Mouse (Mus musculus) mesoderm, embryonic 11.5 days (tissue): Measurements from ENCODE around the gene Klf8.

Experiments
- DNase-seq: peaks from one replicate; pipeline ENCODE4 v3.0.0-alpha.2; 2012; ENCODE audit warnings: low read depth, low spot score

Klf8 gene

DNA sequence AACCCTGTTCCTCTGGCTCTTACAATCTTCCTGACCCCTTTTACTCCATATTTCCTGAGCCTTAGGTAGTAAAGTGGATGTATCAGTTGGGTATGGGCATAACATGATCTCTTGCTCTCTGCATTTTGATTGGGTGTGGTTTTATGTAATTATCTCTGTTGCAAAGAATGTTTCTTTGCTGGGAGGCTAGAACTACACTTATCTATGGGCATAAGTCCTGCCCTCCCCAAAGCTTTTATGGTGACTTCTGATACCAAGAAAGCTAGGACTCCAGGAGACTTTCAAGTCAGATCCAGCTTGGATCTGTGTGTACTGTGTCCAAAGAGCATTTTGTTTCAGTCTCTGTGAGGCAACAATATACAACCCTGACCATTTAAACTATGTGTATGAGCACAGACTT is 202.3 kb downstream of the Klf8 start:
- DNase-seq: no peak

DNA sequence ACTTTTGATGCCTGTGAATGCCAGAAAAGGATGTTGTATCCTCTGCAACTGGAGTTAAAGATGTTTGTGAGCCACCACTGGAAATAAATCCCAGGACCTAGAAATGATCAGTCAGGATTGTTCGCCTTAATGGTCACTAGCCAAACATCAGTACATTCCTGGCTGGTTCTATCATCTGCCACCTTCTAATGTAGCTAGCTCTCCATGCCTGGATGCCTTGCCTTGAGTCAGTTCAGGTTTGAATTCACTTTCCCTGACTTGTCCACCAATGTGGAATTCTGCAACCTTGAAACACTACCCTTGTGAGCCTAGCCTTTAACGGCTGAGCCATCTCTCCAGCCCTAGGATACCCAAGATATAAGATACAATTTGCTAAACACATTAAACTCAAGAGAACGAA is 202.8 kb downstream of the Klf8 start:
- DNase-seq: no peak
